Mouse (Mus musculus): ENCODE measurements at regions not wholly inside any gene's neighbourhood (a gene's known extent, or its start where the extent isn't known, plus 50 kb on each side); places are given as distances from the start of the nearest gene placed in this dataset.

DNA sequence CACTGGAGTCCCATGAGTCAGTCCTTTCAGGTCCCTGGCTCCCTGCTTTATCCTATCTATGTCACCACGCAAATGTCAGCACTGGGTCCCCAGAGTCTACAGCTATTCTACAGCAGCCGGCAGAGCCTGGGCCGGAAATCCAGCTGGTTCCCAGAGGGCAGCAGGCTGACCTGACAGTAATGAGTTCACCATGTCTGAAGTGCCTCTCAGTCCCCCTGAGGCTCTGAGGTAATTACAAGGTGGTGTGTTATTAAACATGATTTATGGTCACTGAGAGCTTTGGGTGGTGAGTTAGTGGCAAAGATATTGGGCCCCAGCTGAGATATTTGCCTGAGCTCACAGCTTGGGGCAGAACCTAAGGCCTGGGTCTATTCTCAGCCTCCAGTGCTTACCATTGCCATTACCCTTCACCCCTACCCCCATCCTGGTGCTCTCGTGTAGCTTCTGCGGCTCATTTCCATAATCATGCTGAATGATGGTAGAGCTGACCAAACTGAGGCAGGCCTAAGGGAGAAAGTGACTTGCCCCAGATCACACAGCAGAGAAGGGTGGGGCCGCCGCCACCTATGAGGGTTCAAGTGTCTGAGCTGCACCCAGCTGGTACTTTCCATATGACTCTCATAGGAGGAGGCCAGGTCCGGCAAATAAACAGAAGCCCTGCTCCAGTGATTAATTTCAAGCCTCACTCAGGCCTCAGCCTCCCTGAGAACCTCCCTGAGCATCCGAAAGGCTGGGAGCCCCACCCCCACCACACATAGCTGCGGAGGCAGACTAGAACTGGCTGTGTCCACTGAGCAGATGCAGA, 446.8 kb downstream of the Ptpru start:
- intact Hi-C loops (cut with DNase I): no loop called here
- no peak for DNase-seq (ENCODE audit: low spot score in 2 of 2)

- intact Hi-C loops (cut with DNase I): no loop called here
Measured at GRCm38 (mm10) chr4:131391924-131392297, 446.2 kb downstream of the Ptpru start.

DNA sequence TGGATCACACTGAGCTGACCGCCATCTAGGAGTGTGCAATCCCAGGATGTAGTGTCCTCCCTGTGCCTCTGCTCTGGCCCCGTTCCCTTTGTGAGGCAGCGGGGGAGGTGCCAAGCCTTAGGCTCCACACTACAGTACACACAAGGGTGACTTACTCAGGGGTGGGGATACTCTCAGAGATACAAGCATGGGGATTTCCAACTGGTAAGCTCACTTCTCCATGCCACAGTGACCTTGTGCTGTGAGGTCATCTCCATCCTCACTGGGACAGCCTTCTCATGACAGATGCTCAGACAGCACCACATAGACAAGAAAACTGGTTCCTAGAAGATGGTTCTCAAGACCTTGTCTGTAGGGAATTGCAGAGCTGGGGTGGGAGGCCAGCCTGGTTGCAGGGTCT, 445.6 kb downstream of the Ptpru start:
- intact Hi-C loops (cut with DNase I): no loop called here
- no peak for DNase-seq (ENCODE audit: low spot score in 2 of 2)

More at GRCm38 (mm10) chr4:131391924-131392297, 446.2 kb downstream of the Ptpru start:
- DNase-seq (ENCODE audit: low spot score in 2 of 2): no peak

GRCm38 (mm10) chr4:131396226-131396840, 441.8 kb downstream of the Ptpru start:
- intact Hi-C loops (cut with DNase I): no loop called here

DNA sequence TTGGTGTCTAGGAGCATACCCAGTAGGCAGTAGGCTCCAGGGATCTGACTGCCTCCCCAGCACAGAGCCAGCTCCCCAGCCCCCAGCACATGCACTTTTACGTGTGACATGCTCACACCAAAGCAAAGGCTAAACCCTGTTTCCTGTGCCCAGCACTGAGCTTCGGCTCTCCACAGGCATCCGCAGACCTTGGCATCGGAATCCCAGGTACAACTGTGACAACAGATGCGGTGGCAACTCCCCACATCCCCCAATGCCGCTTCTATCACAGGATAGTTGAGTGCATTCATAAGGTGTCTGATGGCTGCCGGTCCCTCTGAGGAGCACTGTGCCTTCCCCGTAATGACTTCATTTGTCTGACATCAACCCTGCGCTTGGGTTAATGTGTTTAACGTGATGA, 440.9 kb downstream of the Ptpru start:
- no peak for DNase-seq (ENCODE audit: low spot score in 2 of 2)
- intact Hi-C loops (cut with DNase I): no loop called here

More at GRCm38 (mm10) chr4:131396226-131396840, 441.8 kb downstream of the Ptpru start:
- DNase-seq (ENCODE audit: low spot score in 2 of 2): no peak

- intact Hi-C loops (cut with DNase I): no loop called here
Measured at GRCm38 (mm10) chr4:131400756-131401155, 437.3 kb downstream of the Ptpru start.

DNA sequence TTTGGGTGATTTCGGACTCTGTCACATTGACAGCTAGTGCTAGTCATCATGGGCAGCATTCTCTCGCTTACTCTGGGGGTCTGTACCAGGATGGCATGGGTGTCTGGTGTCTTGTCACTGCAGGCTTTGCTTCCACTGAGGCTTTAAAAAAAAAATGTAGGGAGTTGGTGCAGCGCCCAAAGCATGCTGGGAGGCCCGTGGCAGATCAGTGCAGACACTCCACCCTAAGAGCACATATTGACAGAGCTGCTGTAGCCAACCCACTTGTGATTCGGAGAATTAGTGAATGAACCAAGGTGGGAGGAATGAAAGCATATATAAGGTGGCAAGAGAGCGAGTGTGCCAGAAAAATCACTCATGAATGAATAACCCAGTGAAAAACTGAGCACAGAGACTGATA, 436.8 kb downstream of the Ptpru start:
- intact Hi-C loops (cut with DNase I): no loop called here
- no peak for DNase-seq (ENCODE audit: low spot score in 2 of 2)

More at GRCm38 (mm10) chr4:131400756-131401155, 437.3 kb downstream of the Ptpru start:
- DNase-seq (ENCODE audit: low spot score in 2 of 2): peak in 1 of 2 experiments; percentile 28

GRCm38 (mm10) chr4:131405376-131406017, 432.6 kb downstream of the Ptpru start:
- intact Hi-C loops (cut with DNase I): no loop called here

GRCm38 (mm10) chr4:131407464-131407863, 430.6 kb downstream of the Ptpru start:
- intact Hi-C loops (cut with DNase I): no loop called here
- no peak for DNase-seq (ENCODE audit: low spot score in 2 of 2)

More at GRCm38 (mm10) chr4:131405376-131406017, 432.6 kb downstream of the Ptpru start:
- DNase-seq (ENCODE audit: low spot score in 2 of 2): peak; percentile 68 to 70

- DNase-seq (ENCODE audit: low spot score in 2 of 2): no peak
- intact Hi-C loops (cut with DNase I): no loop called here
Measured at GRCm38 (mm10) chr4:131408644-131409043, 429.4 kb downstream of the Ptpru start.

GRCm38 (mm10) chr4:131409805-131410204, 428.3 kb downstream of the Ptpru start:
- DNase-seq (ENCODE audit: low spot score in 2 of 2): peak; percentile 52 to 55
- intact Hi-C loops (cut with DNase I): no loop called here

DNA sequence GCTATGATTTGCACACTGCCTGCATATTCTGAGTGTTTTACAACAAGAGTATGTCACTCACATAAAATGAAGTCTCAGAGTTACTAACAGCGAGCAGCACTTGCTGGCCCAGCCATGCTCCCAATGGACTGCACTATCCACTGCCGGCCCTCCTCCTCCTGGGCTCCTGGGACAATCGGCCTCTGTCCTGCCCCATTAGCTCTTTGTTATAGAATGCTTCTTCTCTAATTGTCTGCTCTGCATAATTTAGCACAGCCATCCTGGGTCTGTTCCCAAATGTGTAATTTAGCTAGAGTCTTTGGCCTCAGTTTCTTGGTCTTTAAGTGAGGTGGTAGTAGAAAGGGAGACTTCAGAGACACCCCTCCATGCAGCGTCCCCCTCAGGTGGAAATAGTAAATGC, 426.2 kb downstream of the Ptpru start:
- intact Hi-C loops (cut with DNase I): no loop called here

GRCm38 (mm10) chr4:131413380-131413779, 424.7 kb downstream of the Ptpru start:
- DNase-seq (ENCODE audit: low spot score in 2 of 2): no peak
- intact Hi-C loops (cut with DNase I): no loop called here

More for the DNA sequence above, 426.2 kb downstream of the Ptpru start:
- DNase-seq (ENCODE audit: low spot score in 2 of 2): no peak

DNA sequence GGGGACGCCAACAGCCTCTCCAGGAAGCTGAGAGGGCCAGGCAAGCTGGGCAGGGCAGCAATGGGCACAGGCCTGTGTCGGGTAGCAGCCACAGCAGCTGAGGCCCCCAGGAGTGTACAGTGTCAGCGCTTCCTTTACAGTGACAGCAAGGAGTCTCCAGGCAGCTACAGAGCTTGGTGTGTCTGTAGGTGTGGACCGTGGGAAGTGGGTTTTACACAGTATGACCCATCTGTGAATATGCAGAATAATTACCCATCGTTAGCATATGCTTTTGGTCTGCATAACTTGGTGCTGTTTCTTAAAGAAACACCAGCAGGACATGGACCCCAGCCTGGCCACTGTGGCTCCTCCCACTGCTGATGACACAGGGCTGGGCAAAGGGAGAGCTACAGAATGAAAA, 422.6 kb downstream of the Ptpru start:
- intact Hi-C loops (cut with DNase I): no loop called here
- no peak for DNase-seq (ENCODE audit: low spot score in 2 of 2)

DNA sequence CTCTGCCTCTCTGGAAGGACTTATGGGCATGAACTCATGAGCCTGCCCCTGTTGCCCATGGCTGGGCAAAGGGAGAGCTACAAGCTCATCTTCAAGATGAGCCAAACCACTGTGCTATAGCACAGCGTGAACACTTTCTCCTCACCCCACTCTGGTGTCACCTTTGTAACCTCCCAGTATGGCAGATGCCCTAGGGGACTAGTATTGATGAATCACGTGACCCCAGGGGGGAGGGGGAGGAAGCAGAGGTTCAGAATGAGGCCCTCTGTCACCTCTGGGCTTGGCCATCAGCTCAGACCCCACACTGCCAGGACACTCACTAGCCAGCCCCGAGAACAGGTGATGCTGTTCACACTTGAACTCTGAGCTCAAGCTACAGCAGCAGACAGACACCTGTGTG, 421.9 kb downstream of the Ptpru start:
- intact Hi-C loops (cut with DNase I): no loop called here
- no peak for DNase-seq (ENCODE audit: low spot score in 2 of 2)

- DNase-seq (ENCODE audit: low spot score in 2 of 2): no peak
- intact Hi-C loops (cut with DNase I): no loop called here
Measured at GRCm38 (mm10) chr4:131417159-131417748, 420.8 kb downstream of the Ptpru start.

GRCm38 (mm10) chr4:131425311-131425710, 412.8 kb downstream of the Ptpru start:
- DNase-seq (ENCODE audit: low spot score in 2 of 2): no peak
- intact Hi-C loops (cut with DNase I): no loop called here

- intact Hi-C loops (cut with DNase I): no loop called here
- DNase-seq (ENCODE audit: low spot score in 2 of 2): no peak
Measured at GRCm38 (mm10) chr4:131427871-131428270, 410.2 kb downstream of the Ptpru start.

GRCm38 (mm10) chr4:131429356-131429755, 408.7 kb downstream of the Ptpru start:
- peak; percentile 28 to 40 for DNase-seq (ENCODE audit: low spot score in 2 of 2)
- intact Hi-C loops (cut with DNase I): no loop called here

DNA sequence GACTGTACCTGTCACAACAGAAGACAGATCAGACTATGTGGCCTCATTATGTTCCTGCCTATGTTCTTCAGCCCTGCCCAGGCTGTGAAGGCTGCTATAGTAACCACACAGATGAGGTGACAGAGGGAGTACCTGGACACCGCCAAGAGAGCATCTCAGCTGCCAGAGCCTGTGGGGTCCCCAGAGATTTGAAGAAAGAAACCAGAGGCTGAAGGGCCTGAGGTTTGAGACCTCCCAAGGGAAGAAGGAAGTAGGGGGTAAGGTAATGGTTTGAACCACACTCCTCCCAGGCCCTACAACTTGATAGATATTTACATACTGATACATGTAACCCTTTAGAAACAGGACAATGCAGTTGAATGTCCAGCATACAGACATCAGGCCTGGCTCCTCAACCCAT, 407.7 kb downstream of the Ptpru start:
- intact Hi-C loops (cut with DNase I): loop anchor here (5.0 kb wide), 4 partner anchors 53 to 468 kb away; no protein-coding TSS in a partner anchor
- no peak for DNase-seq (ENCODE audit: low spot score in 2 of 2)
